Comparison of ENCODE assay signal across 22 mouse cellular contexts in genomic region chr11:4620017-4620485, GRCm38 (mm10). TPM values are rescaled to one million over a fixed set of nuclear protein-coding genes. Genes with fewer than 3 reads are reported as not detected.
DNase-seq lines count a peak whose midpoint lies in the region; ATAC-seq and TF ChIP-seq lines count a peak whose summit lies in the region.
"Had no signal": no experiment of that assay in that cellular context is flagged by ENCODE, and none has a peak within 500 bp of the region (broad histone marks: within the 10 kb centered on the region; RNA-seq: fewer than 3 reads in every experiment).

Gene Gm11032, plus strand, starts transcription at chr11:4620067.

- intact Hi-C loops in heart, postnatal 10 days (cut with DNase I) = no loop called here

- DNase-seq in cerebellum, postnatal 25 days = peak; percentile 14 to 31
- DNase-seq in cerebellum, adult 11 months = no peak
- no peak for DNase-seq in heart, postnatal 10 days
- DNase-seq in midbrain, postnatal 0 days (ENCODE audit: low spot score) = no peak
- DNase-seq in right cerebral cortex, postnatal 14 days = peak; percentile 34
- no peak for DNase-seq in ovary, postnatal 14 days (ENCODE audit: low spot score)
- DNase-seq: adrenal gland, postnatal 36 days; thymus, adult 18-20 months had no signal

- ATAC-seq in heart, embryonic 12.5 days (ENCODE audit: insufficient number of reproducible peaks, low FRiP score) = no peak
- ATAC-seq in midbrain, embryonic 13.5 days = no peak
- ATAC-seq in midbrain, postnatal 0 days (ENCODE audit: low FRiP score) = no peak
- ATAC-seq: hindbrain, postnatal 0 days; midbrain, embryonic 16.5 days had no signal

- no peak for TF ChIP-seq CTCF in midbrain, postnatal 0 days (IDR thresholded peaks at IDR 0.05)

- H3K4me2 ChIP-seq in heart, embryonic 12.5 days = peak within 1 kb of the TSS; percentile 52
- no peak within 1 kb of the TSS for H3K4me2 ChIP-seq in midbrain, embryonic 13.5 days (replicated peaks)
- H3K4me2 ChIP-seq in midbrain, postnatal 0 days (ENCODE audit: low read depth, low read length, poor library complexity, severe bottlenecking) = no peak within 1 kb of the TSS
- H3K4me2 ChIP-seq: embryonic facial prominence, embryonic 12.5 days; kidney, embryonic 15.5 days; liver, embryonic 11.5 days had no signal

- H3K27me3 ChIP-seq in heart, embryonic 12.5 days (replicated peaks) = no peaks in the 10 kb centered on the region
- no peaks in the 10 kb centered on the region for H3K27me3 ChIP-seq in midbrain, embryonic 13.5 days
- H3K27me3 ChIP-seq in midbrain, postnatal 0 days (ENCODE audit: insufficient read depth, low read length) = no peaks in the 10 kb centered on the region
- H3K27me3 ChIP-seq: CH12.LX; embryonic facial prominence, embryonic 12.5 days; kidney, embryonic 15.5 days had no signal

- WGBS in heart, embryonic 12.5 days = 34% methylated on average over 16 of the region's 16 CpGs
- 88% methylated on average over 16 of the region's 16 CpGs for WGBS in midbrain, embryonic 13.5 days
- 81% methylated on average over 16 of the region's 16 CpGs for WGBS in midbrain, postnatal 0 days

- H3K4me3 ChIP-seq in heart, embryonic 12.5 days = no peak within 1 kb of the TSS
- H3K4me3 ChIP-seq in midbrain, embryonic 13.5 days (replicated peaks) = no peak within 1 kb of the TSS
- no peak within 1 kb of the TSS for H3K4me3 ChIP-seq in midbrain, postnatal 0 days (ENCODE audit: low read depth, low read length)
- H3K4me3 ChIP-seq: embryonic facial prominence, embryonic 12.5 days; kidney, embryonic 15.5 days had no signal

- no peaks in the 10 kb centered on the region for H3K36me3 ChIP-seq in heart, embryonic 12.5 days
- no peaks in the 10 kb centered on the region for H3K36me3 ChIP-seq in midbrain, embryonic 13.5 days
- no peaks in the 10 kb centered on the region for H3K36me3 ChIP-seq in midbrain, postnatal 0 days (ENCODE audit: insufficient read depth, low read length)
- H3K36me3 ChIP-seq: embryonic facial prominence, embryonic 12.5 days; kidney, embryonic 15.5 days had no signal

- H3K9me3 ChIP-seq in heart, embryonic 12.5 days (replicated peaks) = no peaks in the 10 kb centered on the region
- no peaks in the 10 kb centered on the region for H3K9me3 ChIP-seq in midbrain, embryonic 13.5 days
- H3K9me3 ChIP-seq in midbrain, postnatal 0 days (ENCODE audit: low read length) = no peaks in the 10 kb centered on the region
- H3K9me3 ChIP-seq: embryonic facial prominence, embryonic 12.5 days; kidney, embryonic 15.5 days had no signal

- no peak within 1 kb of the TSS; the same call in 1 of the 2 replicates for H3K9ac ChIP-seq in heart, embryonic 12.5 days
- no peak within 1 kb of the TSS for H3K9ac ChIP-seq in midbrain, embryonic 13.5 days (replicated peaks)
- H3K9ac ChIP-seq in midbrain, postnatal 0 days (replicated peaks; ENCODE audit: low read length, poor library complexity, severe bottlenecking) = no peak within 1 kb of the TSS
- H3K9ac ChIP-seq: embryonic facial prominence, embryonic 12.5 days; kidney, embryonic 15.5 days had no signal

- H3K4me1 ChIP-seq in heart, embryonic 12.5 days (replicated peaks) = peaks cover 13% of the 10 kb centered on the region
- no peaks in the 10 kb centered on the region for H3K4me1 ChIP-seq in midbrain, embryonic 13.5 days (replicated peaks)
- no peaks in the 10 kb centered on the region for H3K4me1 ChIP-seq in midbrain, postnatal 0 days (ENCODE audit: insufficient read depth, low read length)
- H3K4me1 ChIP-seq: embryonic facial prominence, embryonic 12.5 days; kidney, embryonic 15.5 days had no signal

- H3K27ac ChIP-seq in heart, embryonic 12.5 days (ENCODE audit: poor library complexity, severe bottlenecking) = no peak within 1 kb of the TSS
- H3K27ac ChIP-seq in midbrain, embryonic 13.5 days = no peak within 1 kb of the TSS
- no peak within 1 kb of the TSS for H3K27ac ChIP-seq in midbrain, postnatal 0 days (ENCODE audit: low read depth, low read length)
- H3K27ac ChIP-seq: embryonic facial prominence, embryonic 12.5 days; hindbrain, postnatal 0 days; kidney, embryonic 15.5 days had no signal

RNA-seq across cellular contexts. Expression of gene Gm11032, which starts in this region (rescaled TPM):
- not detected in 2 replicates for polyA plus RNA-seq in heart, embryonic 12.5 days (2016; fragmentation: Nextera tagmentation; extraction: Ambion mirVana)
- not detected for total RNA-seq in heart, postnatal 10 days (2021)
- polyA plus RNA-seq in midbrain, embryonic 13.5 days (2015; fragmentation: Nextera tagmentation; extraction: Ambion mirVana) = not detected in 2 replicates
- not detected in 2 replicates for total RNA-seq in midbrain, postnatal 0 days (2014; rRNA removed)
- not detected in 2 replicates for polyA plus RNA-seq in midbrain, postnatal 0 days (2015; fragmentation: Nextera tagmentation; extraction: Ambion mirVana)
- total RNA-seq: adrenal gland, postnatal 36 days; CH12.LX; heart, adult 18-20 months; hindbrain, postnatal 0 days; layer of hippocampus, adult 18-20 months; left cerebral cortex, postnatal 10 days; megakaryocyte, adult 5-6 weeks had no signal
- polyA plus RNA-seq: embryonic facial prominence, embryonic 12.5 days; hindbrain, postnatal 0 days; kidney, embryonic 15.5 days; liver, embryonic 11.5 days; lung, embryonic 16.5 days; midbrain, embryonic 16.5 days; neural tube, embryonic 11.5 days had no signal

Comparison
In these comparisons a context has a peak if more than half of its experiments do, and no peak if none do; other contexts are left out.
1. DNase-seq: peak in cerebellum, postnatal 25 days (2 of 2) and right cerebral cortex, postnatal 14 days (single experiment); none in cerebellum, adult 11 months (single experiment), heart, postnatal 10 days (0 of 2), midbrain, postnatal 0 days (single experiment) and ovary, postnatal 14 days (single experiment).